Comparison of ENCODE assay signal across 8 mouse cellular contexts in the genomic region with DNA sequence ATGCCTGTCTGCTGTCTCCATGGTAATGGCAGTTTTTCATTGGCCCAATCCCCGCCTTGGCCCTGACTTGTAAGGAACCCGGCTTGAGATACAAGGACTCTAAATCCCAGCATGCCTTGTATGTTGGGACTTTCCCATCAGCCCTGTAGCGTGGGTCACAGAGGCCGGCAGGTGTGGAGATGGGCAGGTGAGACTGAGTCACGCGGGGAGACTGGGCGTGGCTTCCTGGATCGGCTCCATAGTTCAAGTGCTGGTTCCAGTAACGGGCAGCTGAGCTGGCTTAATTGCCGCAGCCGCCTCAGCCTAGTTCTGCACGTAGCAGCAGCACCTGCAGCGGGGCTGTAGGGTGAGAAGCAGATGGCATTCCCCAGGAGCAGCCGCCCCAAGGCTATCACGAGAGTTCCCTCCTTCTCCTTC. TPM values are rescaled to one million over a fixed set of nuclear protein-coding genes. Genes with fewer than 3 reads are reported as not detected.
A peak's percentile ranks its signal among the peaks of the same experiment; 100 is the strongest.
DNase-seq lines count a peak whose midpoint lies in the region; ATAC-seq lines count a peak whose summit lies in the region.

No protein-coding gene starts in this region.

- peak; percentile 85 for DNase-seq in R1 (ENCODE audit: low read depth, low spot score)
- DNase-seq in cerebellum, adult 9-11 months: peak; percentile 73
- peak; percentile 34 to 63 for DNase-seq in frontal cortex, postnatal 36 days (ENCODE audit: low spot score in 2 of 2)
- DNase-seq in layer of hippocampus, adult 11-12 months (ENCODE audit: low spot score): peak; percentile 47
- no peak for DNase-seq in liver, embryonic 13.5 days
- peak; percentile 39 for DNase-seq in ovary, postnatal 14 days (ENCODE audit: low spot score)
- no peak for DNase-seq in spleen, adult 12 weeks (ENCODE audit: low spot score)
- DNase-seq in gastrocnemius, postnatal 36 days: no peak

- peaks cover 62% of the 10 kb centered on the region for H3K4me1 ChIP-seq in liver, embryonic 13.5 days (replicated peaks)

- H3K9me3 ChIP-seq in liver, embryonic 13.5 days (replicated peaks): no peaks in the 10 kb centered on the region

- 21% methylated on average over 15 of the region's 15 CpGs for WGBS in liver, embryonic 13.5 days (ENCODE audit: insufficient replicate concordance)

- no peak for ATAC-seq in liver, embryonic 13.5 days (ENCODE audit: low read depth)

- H3K36me3 ChIP-seq in liver, embryonic 13.5 days: no peaks in the 10 kb centered on the region

- no peak overlapping the region for H3K4me3 ChIP-seq in liver, embryonic 13.5 days (replicated peaks)

- H3K9ac ChIP-seq in liver, embryonic 13.5 days: 0 out of 2 replicates have a peak overlapping the region, but pooled peaks have one; percentile 15

- peaks cover 10% of the 10 kb centered on the region; the same call in 1 of the 2 replicates for H3K27me3 ChIP-seq in liver, embryonic 13.5 days

- peak overlapping the region; percentile 29 for H3K4me2 ChIP-seq in liver, embryonic 13.5 days

- intact Hi-C loops in gastrocnemius, postnatal 36 days (cut with DNase I): no loop called here

- H3K27ac ChIP-seq in liver, embryonic 13.5 days: no peak overlapping the region

RNA-seq across cellular contexts. Expression of a gene that starts 9.9 kb away (rescaled TPM):
- polyA plus RNA-seq in liver, embryonic 13.5 days (2015; fragmentation: Nextera tagmentation; extraction: Ambion mirVana): 1.2 and 1.5 TPM in 2 replicates
- not detected for total RNA-seq in gastrocnemius, postnatal 36 days (2021)

RNA-seq across cellular contexts. Expression of a gene that starts 35.4 kb away (rescaled TPM):
- 29.4 and 31.4 TPM in 2 replicates for polyA plus RNA-seq in liver, embryonic 13.5 days (2015; fragmentation: Nextera tagmentation; extraction: Ambion mirVana)
- 10 to 100 TPM; 11.1 to 11.3 TPM for total RNA-seq in gastrocnemius, postnatal 36 days (2021)

Comparison
In these comparisons a context has a peak if more than half of its experiments do, and no peak if none do; other contexts are left out.
1. DNase-seq: peak in R1 (single experiment), cerebellum, adult 9-11 months (single experiment), frontal cortex, postnatal 36 days (2 of 2), layer of hippocampus, adult 11-12 months (single experiment) and ovary, postnatal 14 days (single experiment); none in liver, embryonic 13.5 days (single experiment), spleen, adult 12 weeks (single experiment) and gastrocnemius, postnatal 36 days (0 of 2).